Mouse (Mus musculus) ES-E14 (cell line): ENCODE results near the gene Amh.

Experiments used
- CHD2 ChIP-seq: IDR thresholded peaks from 2 replicates; pipeline ENCODE4 v1.6.1; 2014; ENCODE audit warnings: mild to moderate bottlenecking, low read depth, low read length, inconsistent platforms
- ZC3H11A ChIP-seq: IDR thresholded peaks from 2 replicates; pipeline ENCODE4 v1.6.1; 2012; ENCODE audit warnings: low read depth, mild to moderate bottlenecking, inconsistent platforms, low read length, borderline replicate concordance
- ZNF384 ChIP-seq: IDR thresholded peaks from 2 replicates; pipeline ENCODE4 v1.6.1; 2012; ENCODE audit warnings: low read depth, low read length, inconsistent platforms

GRCm38 (mm10) chr10:80831136-80831535 lies 26.1 kb downstream of the Amh start:
- no peak for TF ChIP-seq ZNF384
- TF ChIP-seq CHD2: peak; percentile 8; the same call in 1 of the 2 replicates
- TF ChIP-seq ZC3H11A: no peak
